Mouse (Mus musculus) forelimb bud, embryonic 11.5 days (tissue): ENCODE data around the gene Ccl24.
A peak's percentile ranks its signal among the peaks of the same experiment; 100 is the strongest.
"Not testable (repeated sequence)": the region's sequence is repeated elsewhere in the genome, so short reads cannot be mapped to it uniquely, and the experiment has no call there.

Experiments used
- DNase-seq: peaks from one replicate; pipeline ENCODE4 v3.0.0-alpha.2; 2012; ENCODE audit warnings: low read depth, low spot score

Gene Ccl24

GRCm38 (mm10) chr5:135573006-135573405 lies at the start of gene Ccl24:
TSS of gene Ccl24 (minus strand) at chr5:135573049.
- DNase-seq = no peak

- DNase-seq = no peak
Measured at GRCm38 (mm10) chr5:135621725-135622124, 48.9 kb upstream of the Ccl24 start.

DNA sequence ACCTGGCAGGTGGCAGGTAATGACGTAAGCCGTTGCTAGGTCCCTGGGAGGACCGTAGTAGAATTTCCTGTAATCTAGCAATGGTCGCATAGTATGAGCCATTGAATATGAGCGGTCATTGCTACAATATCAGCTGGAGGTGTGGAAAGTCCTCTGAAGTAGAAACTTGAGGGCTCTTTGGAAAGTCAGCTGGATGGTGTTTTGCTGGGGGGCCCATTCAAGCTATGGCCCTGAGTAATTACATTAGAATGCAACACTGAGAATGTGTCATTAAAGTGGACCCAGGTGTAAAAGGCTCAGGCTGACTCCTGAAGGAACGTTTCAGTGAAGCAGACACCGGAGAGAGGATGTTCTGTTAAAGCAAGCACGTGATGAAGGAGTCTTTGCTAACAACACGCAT lies 47.7 kb upstream of the Ccl24 start:
- no peak for DNase-seq

DNA sequence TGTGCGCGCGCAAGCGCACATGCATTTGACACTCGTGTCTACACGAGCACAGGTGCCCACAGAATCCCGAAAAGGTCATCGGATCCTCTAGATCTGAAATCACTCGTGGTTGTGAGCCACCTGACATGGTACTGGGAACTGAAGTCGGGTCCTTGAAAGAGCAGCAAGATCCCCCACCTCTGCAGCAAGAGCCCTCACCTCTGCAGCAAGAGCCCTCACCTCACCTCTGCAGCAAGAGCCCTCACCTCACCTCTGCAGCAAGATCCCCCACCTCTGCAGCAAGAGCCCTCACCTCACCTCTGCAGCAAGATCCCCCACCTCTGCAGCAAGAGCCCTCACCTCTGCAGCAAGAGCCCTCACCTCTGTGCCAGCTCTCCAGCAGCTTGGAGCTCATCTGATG lies 46.9 kb upstream of the Ccl24 start:
- not testable (repeated sequence) for DNase-seq

GRCm38 (mm10) chr5:135609794-135610193 lies 36.9 kb upstream of the Ccl24 start:
- DNase-seq = no peak

DNA sequence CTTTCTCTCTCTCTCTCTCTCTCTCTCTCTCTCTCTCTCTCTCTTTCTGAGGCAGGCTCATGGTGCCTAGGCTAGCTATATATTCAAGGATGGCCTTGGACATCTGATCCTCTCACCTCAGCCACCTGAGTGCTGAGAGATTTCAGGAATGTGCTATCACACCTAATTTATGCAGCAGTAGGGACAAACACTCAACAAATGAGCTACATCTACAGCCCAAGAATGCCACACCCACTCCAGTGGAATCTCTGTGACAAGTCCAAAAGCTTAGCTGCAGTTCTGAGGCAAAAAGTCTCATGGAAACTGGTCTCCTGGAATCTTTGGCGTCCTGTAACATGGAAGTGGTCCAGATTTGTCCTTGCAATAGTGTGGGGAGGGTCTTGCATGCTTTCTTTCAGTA lies 34.7 kb upstream of the Ccl24 start:
- DNase-seq = no peak

GRCm38 (mm10) chr5:135606717-135607116 lies 33.9 kb upstream of the Ccl24 start:
- DNase-seq = not testable (repeated sequence)

DNA sequence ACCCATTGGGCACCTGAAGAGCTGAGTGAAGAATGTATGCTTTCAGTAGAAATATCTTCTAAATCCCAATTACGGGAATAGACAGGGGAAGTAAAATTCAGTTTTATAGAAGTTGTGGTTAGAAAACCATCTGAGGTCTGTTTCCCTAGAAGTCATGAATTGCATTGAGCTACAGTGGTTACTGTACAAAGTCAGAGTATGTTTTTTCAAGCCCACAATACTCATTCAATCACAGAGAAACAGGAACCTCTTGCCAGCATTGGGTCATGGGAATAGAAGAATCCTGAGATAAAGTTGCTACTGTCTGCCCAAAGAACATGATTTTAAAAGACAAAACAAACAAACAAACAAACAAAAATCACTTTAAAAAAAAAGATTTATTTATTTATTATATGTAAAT lies 31.8 kb upstream of the Ccl24 start:
- DNase-seq = not testable (repeated sequence)

- no peak for DNase-seq
Measured at GRCm38 (mm10) chr5:135589996-135590784, 17.3 kb upstream of the Ccl24 start.

DNA sequence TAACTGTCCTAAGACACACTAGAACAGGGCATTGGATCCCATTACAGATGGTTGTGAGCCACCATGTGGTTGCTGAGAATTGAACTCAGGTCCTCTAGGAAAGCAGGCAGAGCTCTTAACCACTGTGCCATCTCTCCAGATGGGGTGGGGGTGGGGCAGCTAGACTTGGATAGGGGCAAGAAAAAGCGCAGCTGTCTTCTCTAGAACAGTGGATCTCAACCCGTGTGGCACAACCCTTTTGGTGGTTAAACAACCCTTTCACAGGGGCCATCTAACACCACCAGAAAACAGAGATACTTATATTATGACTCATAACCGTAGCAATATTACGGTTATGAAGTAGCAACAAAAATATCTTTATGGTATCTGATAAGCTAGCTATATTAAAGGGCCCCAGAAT lies 14.9 kb upstream of the Ccl24 start:
- DNase-seq = no peak

- DNase-seq = no peak
Measured at GRCm38 (mm10) chr5:135585691-135586090, 12.8 kb upstream of the Ccl24 start.

DNA sequence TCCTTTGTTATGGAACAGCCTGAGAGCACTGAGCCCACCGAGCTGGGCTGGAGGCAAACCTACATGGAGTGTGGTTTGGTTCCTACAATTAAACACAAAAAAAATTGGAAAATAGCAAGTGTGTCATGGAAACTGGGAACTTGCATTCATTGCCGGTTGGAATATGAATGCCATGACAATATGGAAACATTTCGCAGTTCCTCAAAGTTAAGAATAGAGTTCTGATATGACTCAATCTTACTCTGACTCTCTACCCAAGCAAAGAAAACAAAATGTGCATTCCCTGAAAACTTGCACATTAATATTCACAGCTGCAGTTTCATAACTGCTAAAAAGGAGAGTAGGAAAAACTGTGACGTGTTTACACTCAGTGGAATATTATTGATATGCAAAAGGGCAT lies 9.5 kb upstream of the Ccl24 start:
- no peak for DNase-seq

GRCm38 (mm10) chr5:135579331-135579751 lies 6.5 kb upstream of the Ccl24 start:
- no peak for DNase-seq

DNA sequence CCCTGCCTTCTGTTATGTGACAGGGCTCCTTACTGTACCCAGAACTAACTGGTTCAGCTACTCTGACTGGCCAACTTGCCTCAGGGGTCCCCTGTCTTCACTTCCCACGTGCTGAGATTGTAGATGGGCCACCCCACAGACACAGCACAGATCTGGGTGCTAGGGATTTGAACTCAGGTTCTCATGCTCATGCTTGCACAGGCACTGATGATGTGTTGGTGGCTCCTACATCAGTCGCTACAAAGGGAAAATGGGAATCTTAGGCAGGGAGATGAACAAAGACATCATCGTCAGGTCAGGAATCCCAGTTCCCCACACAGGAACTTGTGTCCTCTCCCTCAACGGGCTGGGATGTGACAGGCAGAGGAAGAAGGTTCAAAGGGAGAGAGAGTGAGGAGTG lies 3.2 kb upstream of the Ccl24 start:
- no peak for DNase-seq

GRCm38 (mm10) chr5:135568698-135569097 lies 4.2 kb downstream of the Ccl24 start:
- no peak for DNase-seq

DNA sequence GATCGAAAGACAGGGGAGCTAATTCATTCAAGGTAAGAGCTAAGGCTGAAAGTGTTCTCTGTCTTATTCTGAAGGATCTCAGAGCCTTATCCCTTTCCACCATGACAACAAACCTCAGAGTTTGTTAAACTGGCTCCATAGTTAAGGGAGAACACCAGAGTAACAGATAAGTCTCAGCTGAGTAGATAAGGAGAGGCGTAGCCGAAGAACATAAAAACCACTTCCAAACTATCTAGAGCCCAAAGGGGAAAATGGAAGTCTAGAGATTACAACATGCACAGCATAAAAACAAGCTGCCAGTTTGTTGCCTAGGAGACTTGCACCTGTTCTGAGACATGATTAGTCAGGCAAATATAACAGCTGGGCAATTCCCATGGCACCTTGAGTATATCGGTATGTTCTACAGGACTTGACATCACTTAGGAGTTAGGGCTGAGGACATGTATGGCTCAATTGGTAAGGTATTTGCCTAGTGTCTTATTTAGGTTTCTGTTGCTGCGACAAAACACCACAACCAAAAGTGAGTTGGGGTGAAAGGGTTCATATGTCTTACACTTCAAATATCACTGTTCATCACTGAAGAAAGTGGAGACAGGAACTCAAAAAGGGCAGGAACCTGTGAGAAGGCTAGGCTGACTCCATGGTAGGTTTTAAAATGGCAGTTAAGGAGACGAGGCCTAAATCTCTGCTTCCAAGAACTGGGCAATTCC lies 5.1 kb downstream of the Ccl24 start:
- DNase-seq = no peak

DNA sequence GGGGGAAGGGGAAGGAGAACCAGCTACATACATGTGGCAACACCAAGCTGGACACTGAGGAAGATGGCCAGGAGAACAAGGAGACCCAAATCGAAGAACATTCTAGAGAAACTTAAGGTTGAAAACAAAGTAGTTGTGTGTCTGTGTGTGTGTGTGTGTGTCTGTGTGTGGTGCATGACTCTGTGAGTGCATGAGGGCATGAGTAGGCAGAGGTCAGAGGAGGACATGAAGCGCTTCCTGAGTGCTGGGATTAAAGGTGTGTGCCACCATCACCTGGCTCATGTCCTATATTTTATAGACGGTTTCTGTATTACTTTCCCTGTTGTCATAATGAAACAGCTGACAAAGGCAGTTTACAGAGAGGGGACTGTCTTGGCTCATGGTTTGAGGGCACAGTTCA lies 9.4 kb downstream of the Ccl24 start, which contains the start of gene Ccl26:
Gene Ccl26, minus strand, starts transcription at position 101 of the 400 bp plus-strand sequence.
- no peak for DNase-seq

GRCm38 (mm10) chr5:135557671-135558070 lies 15.2 kb downstream of the Ccl24 start:
- DNase-seq = no peak

GRCm38 (mm10) chr5:135557051-135557450 lies 15.8 kb downstream of the Ccl24 start:
- DNase-seq = no peak

- no peak for DNase-seq
Measured at GRCm38 (mm10) chr5:135556259-135556658, 16.6 kb downstream of the Ccl24 start.

DNA sequence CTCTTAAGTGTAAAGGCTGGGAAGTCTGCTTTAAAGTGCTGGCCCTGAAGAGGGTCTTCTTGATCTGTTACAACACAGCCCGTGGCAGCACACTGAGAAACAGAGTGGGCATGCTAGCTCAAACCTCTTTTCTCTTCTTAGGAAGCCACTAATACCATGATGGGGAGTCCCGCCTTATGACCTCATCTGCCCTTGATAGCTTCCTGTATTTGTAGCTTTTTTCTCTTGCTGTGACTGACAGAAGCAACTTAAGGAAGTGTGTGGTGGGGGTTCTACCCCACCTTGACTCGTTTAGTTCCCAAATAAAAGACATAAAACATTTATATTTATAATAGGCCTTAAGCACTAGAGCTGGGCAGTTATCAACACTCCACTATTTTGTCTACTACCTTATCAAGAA lies 21.3 kb downstream of the Ccl24 start:
- no peak for DNase-seq

DNA sequence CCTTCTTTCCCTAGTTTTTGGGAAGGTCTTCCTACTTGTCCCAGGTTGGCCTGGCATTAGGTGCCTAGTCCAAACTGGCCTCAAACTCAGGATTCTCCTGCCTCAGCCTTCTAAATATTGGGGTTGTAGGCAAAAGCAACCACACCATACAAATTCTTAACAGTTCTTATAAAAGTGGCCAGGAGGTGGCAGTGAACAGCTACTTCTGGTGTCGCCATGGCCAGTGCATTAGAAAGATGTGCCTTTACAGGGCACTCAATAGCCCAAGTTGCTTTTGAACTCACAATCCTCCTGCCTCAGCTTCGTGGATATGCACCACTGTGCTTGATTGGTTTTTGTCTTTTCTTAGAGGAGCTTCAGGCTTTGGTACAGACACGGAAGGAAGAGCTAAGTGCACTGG lies 21.9 kb downstream of the Ccl24 start:
- peak; percentile 20 for DNase-seq

GRCm38 (mm10) chr5:135547990-135548389 lies 24.9 kb downstream of the Ccl24 start:
- DNase-seq = no peak
